ENCODE assay signal across 8 mouse cellular contexts in genomic region chr11:114669651-114670168, GRCm38 (mm10). TPM values are rescaled to one million over a fixed set of nuclear protein-coding genes. Genes with fewer than 3 reads are reported as not detected.
A peak's percentile ranks its signal among the peaks of the same experiment; 100 is the strongest.
DNase-seq lines count a peak whose midpoint lies in the region; ATAC-seq lines count a peak whose summit lies in the region.

No protein-coding gene starts in this region.

- intact Hi-C loops in heart, postnatal 25 days (cut with DNase I) = loop anchor here (5.0 kb wide), 1 partner anchor 53 kb away; no protein-coding TSS in a partner anchor

- peak overlapping the region; percentile 86 to 90; a peak in 3 of 4 replicates for H3K27ac ChIP-seq in heart, embryonic 14.5 days (replicated peaks in 1 of 2; ENCODE audit: control insufficient read depth in 1 of 2, insufficient read depth in 1 of 2, low read depth in 2 of 2, low read length in 2 of 2)
- H3K27ac ChIP-seq in embryonic facial prominence, embryonic 15.5 days (replicated peaks) = peak overlapping the region; percentile 95
- H3K27ac ChIP-seq in limb, embryonic 13.5 days = peak overlapping the region; percentile 94
- peak overlapping the region; percentile 91 for H3K27ac ChIP-seq in neural tube, embryonic 14.5 days (ENCODE audit: low read depth, low read length)

- no peaks in the 10 kb centered on the region for H3K9me3 ChIP-seq in heart, embryonic 14.5 days (ENCODE audit: control insufficient read depth, low read length)
- H3K9me3 ChIP-seq in embryonic facial prominence, embryonic 15.5 days (replicated peaks) = no peaks in the 10 kb centered on the region
- no peaks in the 10 kb centered on the region for H3K9me3 ChIP-seq in limb, embryonic 13.5 days
- no peaks in the 10 kb centered on the region for H3K9me3 ChIP-seq in neural tube, embryonic 14.5 days (ENCODE audit: control insufficient read depth, low read length)

- peaks cover 4% of the 10 kb centered on the region; the same call in 1 of the 2 replicates for H3K27me3 ChIP-seq in heart, embryonic 14.5 days (ENCODE audit: control insufficient read depth, insufficient read depth, low read length)
- no peaks in the 10 kb centered on the region for H3K27me3 ChIP-seq in embryonic facial prominence, embryonic 15.5 days
- peaks cover 11% of the 10 kb centered on the region; the same call in 1 of the 2 replicates for H3K27me3 ChIP-seq in limb, embryonic 13.5 days
- H3K27me3 ChIP-seq in neural tube, embryonic 14.5 days (ENCODE audit: control insufficient read depth, insufficient read depth, low read length) = no peaks in the 10 kb centered on the region

- peak overlapping the region; percentile 94 for H3K9ac ChIP-seq in heart, embryonic 14.5 days (ENCODE audit: low read length)
- H3K9ac ChIP-seq in embryonic facial prominence, embryonic 15.5 days = peak overlapping the region; percentile 92
- peak overlapping the region; percentile 94 for H3K9ac ChIP-seq in limb, embryonic 13.5 days
- H3K9ac ChIP-seq in neural tube, embryonic 14.5 days (replicated peaks; ENCODE audit: low read depth, low read length) = peak overlapping the region; percentile 91

- peaks cover 12 to 20% of the 10 kb centered on the region in 2 experiments for H3K4me1 ChIP-seq in heart, embryonic 14.5 days (ENCODE audit: control insufficient read depth in 2 of 2, insufficient read depth in 2 of 2, low read length in 2 of 2)
- H3K4me1 ChIP-seq in embryonic facial prominence, embryonic 15.5 days = peaks cover 26% of the 10 kb centered on the region
- H3K4me1 ChIP-seq in limb, embryonic 13.5 days = peaks cover 24% of the 10 kb centered on the region
- peaks cover 16% of the 10 kb centered on the region for H3K4me1 ChIP-seq in neural tube, embryonic 14.5 days (ENCODE audit: control insufficient read depth, insufficient read depth, low read length)

- peaks cover 42% of the 10 kb centered on the region for H3K36me3 ChIP-seq in heart, embryonic 14.5 days (ENCODE audit: control insufficient read depth, insufficient read depth, low read length)
- H3K36me3 ChIP-seq in embryonic facial prominence, embryonic 15.5 days = peaks cover 38% of the 10 kb centered on the region
- peaks cover 45% of the 10 kb centered on the region for H3K36me3 ChIP-seq in limb, embryonic 13.5 days
- peaks cover 32% of the 10 kb centered on the region for H3K36me3 ChIP-seq in neural tube, embryonic 14.5 days (ENCODE audit: control insufficient read depth, insufficient read depth, low read length)

- no peak for ATAC-seq in heart, embryonic 14.5 days (ENCODE audit: insufficient number of reproducible peaks, insufficient read depth, low FRiP score, low read depth)
- ATAC-seq in CD4-positive, CD25-positive, alpha-beta regulatory T cell, adult 4 months = peak; percentile 42
- no peak for ATAC-seq in embryonic facial prominence, embryonic 15.5 days (ENCODE audit: insufficient number of reproducible peaks, low FRiP score, low TSS enrichment, low read depth)
- ATAC-seq in limb, embryonic 13.5 days (ENCODE audit: low FRiP score, low read depth) = no peak
- no peak for ATAC-seq in neural tube, embryonic 14.5 days (ENCODE audit: low read depth)

- no peak for DNase-seq in heart, postnatal 25 days (ENCODE audit: low spot score)
- DNase-seq in layer of hippocampus, adult 11-12 months (ENCODE audit: low spot score) = no peak
- DNase-seq in urinary bladder, postnatal 25 days (ENCODE audit: low spot score) = no peak

- H3K4me2 ChIP-seq in heart, embryonic 14.5 days (ENCODE audit: low read length) = peak overlapping the region; percentile 89
- peak overlapping the region; percentile 82 for H3K4me2 ChIP-seq in embryonic facial prominence, embryonic 15.5 days (replicated peaks)
- peak overlapping the region; percentile 92 for H3K4me2 ChIP-seq in limb, embryonic 13.5 days (replicated peaks)
- H3K4me2 ChIP-seq in neural tube, embryonic 14.5 days (ENCODE audit: low read depth, low read length) = peak overlapping the region; percentile 98

- H3K4me3 ChIP-seq in heart, embryonic 14.5 days (ENCODE audit: control insufficient read depth in 1 of 2, insufficient read depth in 1 of 2, low read depth in 1 of 2, low read length in 2 of 2) = peak overlapping the region; percentile 86 to 95
- peak overlapping the region; percentile 96 for H3K4me3 ChIP-seq in embryonic facial prominence, embryonic 15.5 days (replicated peaks)
- H3K4me3 ChIP-seq in limb, embryonic 13.5 days = peak overlapping the region; percentile 92
- H3K4me3 ChIP-seq in neural tube, embryonic 14.5 days (ENCODE audit: low read depth, low read length) = peak overlapping the region; percentile 90

- 21% methylated on average over 12 of the region's 12 CpGs for WGBS in heart, embryonic 14.5 days
- 9% methylated on average over 12 of the region's 12 CpGs for WGBS in embryonic facial prominence, embryonic 15.5 days
- WGBS in limb, embryonic 13.5 days = 14% methylated on average over 12 of the region's 12 CpGs
- 24% methylated on average over 12 of the region's 12 CpGs for WGBS in neural tube, embryonic 14.5 days

RNA-seq across cellular contexts. Expression of gene Rpl38, which starts 1.4 kb away (rescaled TPM):
- polyA plus RNA-seq in heart, embryonic 14.5 days (2014; fragmentation: Nextera tagmentation; extraction: Ambion mirVana) = 703 and 745 TPM in 2 replicates
- 100 to 1,000 TPM; 532 to 566 TPM for total RNA-seq in heart, postnatal 25 days (2021)
- polyA plus RNA-seq in CD4-positive, CD25-positive, alpha-beta regulatory T cell, adult 4 months (2017; shearing (Covaris generic)) = 1,000 to 10,000 TPM in 1 of 2 experiments, 100 to 1,000 TPM in 1; 937 to 1,379 TPM
- polyA plus RNA-seq in embryonic facial prominence, embryonic 15.5 days (2015; fragmentation: Nextera tagmentation; extraction: Ambion mirVana) = 993 and 1,020 TPM in 2 replicates
- 966 and 986 TPM in 2 replicates for polyA plus RNA-seq in limb, embryonic 13.5 days (2015; fragmentation: Nextera tagmentation; extraction: Ambion mirVana)
- 674 and 718 TPM in 2 replicates for polyA plus RNA-seq in neural tube, embryonic 14.5 days (2014; fragmentation: Nextera tagmentation; extraction: Ambion mirVana)

RNA-seq across cellular contexts. Expression of gene Ttyh2, which starts 5.5 kb away (rescaled TPM):
- polyA plus RNA-seq in heart, embryonic 14.5 days (2014; fragmentation: Nextera tagmentation; extraction: Ambion mirVana) = 7.9 and 8.6 TPM in 2 replicates
- 1 to 10 TPM; 5.3 to 5.8 TPM for total RNA-seq in heart, postnatal 25 days (2021)
- 1 to 10 TPM; 2.9 to 4.1 TPM for polyA plus RNA-seq in CD4-positive, CD25-positive, alpha-beta regulatory T cell, adult 4 months (2017; shearing (Covaris generic))
- 31.5 and 36.4 TPM in 2 replicates for polyA plus RNA-seq in embryonic facial prominence, embryonic 15.5 days (2015; fragmentation: Nextera tagmentation; extraction: Ambion mirVana)
- 20.0 and 21.2 TPM in 2 replicates for polyA plus RNA-seq in limb, embryonic 13.5 days (2015; fragmentation: Nextera tagmentation; extraction: Ambion mirVana)
- polyA plus RNA-seq in neural tube, embryonic 14.5 days (2014; fragmentation: Nextera tagmentation; extraction: Ambion mirVana) = 28.0 and 34.8 TPM in 2 replicates

RNA-seq across cellular contexts. Expression of gene Dnaic2, which starts 57.5 kb away (rescaled TPM):
- polyA plus RNA-seq in heart, embryonic 14.5 days (2014; fragmentation: Nextera tagmentation; extraction: Ambion mirVana) = 0.35 TPM in 1 of 2 replicates, not detected in the other
- under 1 TPM; 0.13 to 0.25 TPM for total RNA-seq in heart, postnatal 25 days (2021)
- polyA plus RNA-seq in CD4-positive, CD25-positive, alpha-beta regulatory T cell, adult 4 months (2017; shearing (Covaris generic)) = not detected
- polyA plus RNA-seq in embryonic facial prominence, embryonic 15.5 days (2015; fragmentation: Nextera tagmentation; extraction: Ambion mirVana) = 8.0 and 13.2 TPM in 2 replicates
- 0.83 and 0.95 TPM in 2 replicates for polyA plus RNA-seq in limb, embryonic 13.5 days (2015; fragmentation: Nextera tagmentation; extraction: Ambion mirVana)
- 0.71 and 2.0 TPM in 2 replicates for polyA plus RNA-seq in neural tube, embryonic 14.5 days (2014; fragmentation: Nextera tagmentation; extraction: Ambion mirVana)
